Mouse (Mus musculus) B cell, adult (primary cell): ENCODE results near the gene Dpm1. TPM values are rescaled to one million over a fixed set of nuclear protein-coding genes. Genes with fewer than 3 reads are reported as not detected.

ENCODE experiments used
- total RNA-seq: library from RNA; stranded (reverse); gene quantifications from 4 replicates; pipeline ENCODE4 v1.2.4, GENCODE M21; 2023; ENCODE audit not compliant: inconsistent age

The Dpm1 gene
- total RNA-seq: 118 to 134 TPM (median 126 TPM) in 4 replicates

GRCm38 (mm10) chr2:168230026-168230728, at the start of gene Dpm1, which contains the start of the genes Gm20716 and Mocs3:
TSS of gene Dpm1 (minus strand) at chr2:168230591.
TSS of gene Gm20716 (minus strand) at chr2:168230364.
TSS of gene Mocs3 (plus strand) at chr2:168230622.

GRCm38 (mm10) chr2:168206725-168207644, 23.4 kb downstream of the Dpm1 start, which contains the start of gene Adnp:
TSS of gene Adnp (minus strand) at chr2:168207112.

Other genes with a start within 250 kb of the Dpm1 start
- not detected in 4 replicates for gene Ripor3, start 220.0 kb downstream of the Dpm1 start, total RNA-seq
- gene Pard6b, start 149.6 kb downstream of the Dpm1 start, total RNA-seq: 2.5 to 2.9 TPM (median 2.7 TPM) in 4 replicates
- 79.0 to 104 TPM (median 96.7 TPM) in 4 replicates for gene Adnp, start 23.5 kb downstream of the Dpm1 start, total RNA-seq
- gene Gm20716, start 227 bp downstream of the Dpm1 start, total RNA-seq: 5.0 to 6.8 TPM (median 6.3 TPM) in 3 of 4 replicates, not detected in the other
- 12.4 to 15.7 TPM (median 15.1 TPM) in 4 replicates for gene Mocs3, start within 50 bp of the Dpm1 start, total RNA-seq
- gene Kcng1, start 51.1 kb upstream of the Dpm1 start, total RNA-seq: not detected in 4 replicates